Mouse (Mus musculus): ENCODE data around the gene Lysmd1. TPM values are rescaled to one million over a fixed set of nuclear protein-coding genes. Genes with fewer than 3 reads are reported as not detected.

The Lysmd1 gene
- polyA plus RNA-seq, 1 experiment from 2014 or later: 31.7 TPM

Small RNAs within 50 kb of the gene (microRNA-seq; reads per million reads assigned to microRNA genes)
- not detected for gene Mir8099-1

Other genes with a start within 250 kb of the Lysmd1 start
- 377 and 407 TPM in 2 replicates for gene Psmb4, start 247.1 kb upstream of the Lysmd1 start, polyA plus RNA-seq (2014; fragmentation: Nextera tagmentation; extraction: Ambion mirVana)
- gene Selenbp1, start 201.0 kb upstream of the Lysmd1 start, polyA plus RNA-seq (2014; fragmentation: Nextera tagmentation; extraction: Ambion mirVana): 7.3 and 9.1 TPM in 2 replicates
- 8.3 and 8.6 TPM in 2 replicates for gene Rfx5, start 180.0 kb upstream of the Lysmd1 start, polyA plus RNA-seq (2014; fragmentation: Nextera tagmentation; extraction: Ambion mirVana)
- gene Pi4kb, start 159.4 kb upstream of the Lysmd1 start, polyA plus RNA-seq (2014; fragmentation: Nextera tagmentation; extraction: Ambion mirVana): 24.3 and 28.7 TPM in 2 replicates
- 22.5 and 30.0 TPM in 2 replicates for gene Zfp687, start 118.6 kb upstream of the Lysmd1 start, polyA plus RNA-seq (2014; fragmentation: Nextera tagmentation; extraction: Ambion mirVana)
- gene Psmd4, start 91.5 kb upstream of the Lysmd1 start, polyA plus RNA-seq (2014; fragmentation: Nextera tagmentation; extraction: Ambion mirVana): 258 and 282 TPM in 2 replicates
- 15.0 and 15.4 TPM in 2 replicates for gene Pip5k1a, start 27.2 kb upstream of the Lysmd1 start, polyA plus RNA-seq (2014; fragmentation: Nextera tagmentation; extraction: Ambion mirVana)
- gene Vps72, start 23.1 kb upstream of the Lysmd1 start, polyA plus RNA-seq (2014; fragmentation: Nextera tagmentation; extraction: Ambion mirVana): 194 and 204 TPM in 2 replicates
- gene Tmod4, start 9.6 kb upstream of the Lysmd1 start, polyA plus RNA-seq (2014; fragmentation: Nextera tagmentation; extraction: Ambion mirVana): 0.47 and 0.49 TPM in 2 replicates
- gene Scnm1, start 77 bp upstream of the Lysmd1 start, polyA plus RNA-seq (2014; fragmentation: Nextera tagmentation; extraction: Ambion mirVana): 86.6 and 102 TPM in 2 replicates
- gene Tnfaip8l2, start 8.3 kb downstream of the Lysmd1 start, polyA plus RNA-seq (2014; fragmentation: Nextera tagmentation; extraction: Ambion mirVana): 0.92 and 3.4 TPM in 2 replicates
- gene Sema6c, start 26.4 kb downstream of the Lysmd1 start, polyA plus RNA-seq (2014; fragmentation: Nextera tagmentation; extraction: Ambion mirVana): 39.0 and 44.4 TPM in 2 replicates
- 3.7 and 4.2 TPM in 2 replicates for gene Gabpb2, start 83.8 kb downstream of the Lysmd1 start, polyA plus RNA-seq (2014; fragmentation: Nextera tagmentation; extraction: Ambion mirVana)
- gene Cdc42se1, start 94.6 kb downstream of the Lysmd1 start, polyA plus RNA-seq (2014; fragmentation: Nextera tagmentation; extraction: Ambion mirVana): 58.3 and 64.5 TPM in 2 replicates
- gene Mllt11, start 98.1 kb downstream of the Lysmd1 start, polyA plus RNA-seq (2014; fragmentation: Nextera tagmentation; extraction: Ambion mirVana): 545 and 586 TPM in 2 replicates
- 0.11 and 0.15 TPM in 2 replicates for gene Gm128, start 107.5 kb downstream of the Lysmd1 start, polyA plus RNA-seq (2014; fragmentation: Nextera tagmentation; extraction: Ambion mirVana)
- not detected in 2 replicates for gene Bnipl, start 117.1 kb downstream of the Lysmd1 start, polyA plus RNA-seq (2014; fragmentation: Nextera tagmentation; extraction: Ambion mirVana)
- 44.2 and 48.2 TPM in 2 replicates for gene Mindy1, start 147.3 kb downstream of the Lysmd1 start, polyA plus RNA-seq (2014; fragmentation: Nextera tagmentation; extraction: Ambion mirVana)
- 59.4 TPM in 2 replicates for gene Prune1, start 148.0 kb downstream of the Lysmd1 start, polyA plus RNA-seq (2014; fragmentation: Nextera tagmentation; extraction: Ambion mirVana)
- 0.45 and 0.55 TPM in 2 replicates for gene Anxa9, start 173.1 kb downstream of the Lysmd1 start, polyA plus RNA-seq (2014; fragmentation: Nextera tagmentation; extraction: Ambion mirVana)
- 70.6 and 83.2 TPM in 2 replicates for gene Cers2, start 180.7 kb downstream of the Lysmd1 start, polyA plus RNA-seq (2014; fragmentation: Nextera tagmentation; extraction: Ambion mirVana)
- gene Setdb1, start 223.1 kb downstream of the Lysmd1 start, polyA plus RNA-seq (2014; fragmentation: Nextera tagmentation; extraction: Ambion mirVana): 36.8 and 53.6 TPM in 2 replicates